ENCODE assay signal across 8 mouse cellular contexts in genomic region chr19:3930262-3931057, GRCm38 (mm10). TPM values are rescaled to one million over a fixed set of nuclear protein-coding genes. Genes with fewer than 3 reads are reported as not detected.
A peak's percentile ranks its signal among the peaks of the same experiment; 100 is the strongest.
DNase-seq lines count a peak whose midpoint lies in the region; ATAC-seq and TF ChIP-seq lines count a peak whose summit lies in the region.

No protein-coding gene starts in this region.

- WGBS in heart, embryonic 12.5 days: 66% methylated on average over 21 of the region's 21 CpGs
- WGBS in limb, embryonic 14.5 days: 67% methylated on average over 21 of the region's 21 CpGs

- no peak overlapping the region for H3K9ac ChIP-seq in heart, embryonic 12.5 days
- H3K9ac ChIP-seq in limb, embryonic 14.5 days (ENCODE audit: low read depth, low read length, severe bottlenecking): no peak overlapping the region

- H3K9me3 ChIP-seq in heart, embryonic 12.5 days (replicated peaks): no peaks in the 10 kb centered on the region
- no peaks in the 10 kb centered on the region for H3K9me3 ChIP-seq in limb, embryonic 14.5 days (ENCODE audit: control insufficient read depth, low read length)

- H3K27me3 ChIP-seq in heart, embryonic 12.5 days (replicated peaks): 0 out of 2 replicates have a peak, but pooled peaks cover 4% of the 10 kb centered on the region
- H3K27me3 ChIP-seq in limb, embryonic 14.5 days (ENCODE audit: control insufficient read depth, insufficient read depth, low read length): no peaks in the 10 kb centered on the region

- TF ChIP-seq POLR2A in limb, embryonic 14.5 days (IDR thresholded peaks at IDR 0.05; ENCODE audit: borderline replicate concordance, extremely low read depth, insufficient read depth, insufficient read length): no peak

- H3K27ac ChIP-seq in heart, embryonic 12.5 days (ENCODE audit: poor library complexity, severe bottlenecking): peak overlapping the region; percentile 53
- H3K27ac ChIP-seq in limb, embryonic 14.5 days (replicated peaks; ENCODE audit: low read depth, low read length): peak overlapping the region; percentile 77; the same call in 1 of the 2 replicates

- ATAC-seq in heart, embryonic 12.5 days (ENCODE audit: insufficient number of reproducible peaks, low FRiP score): no peak
- no peak for ATAC-seq in limb, embryonic 14.5 days (ENCODE audit: low FRiP score, low read depth)
- ATAC-seq in cerebellum, adult (ENCODE audit: insufficient number of reproducible peaks, low FRiP score, low TSS enrichment): no peak

- H3K4me3 ChIP-seq in heart, embryonic 12.5 days: no peak overlapping the region
- no peak overlapping the region for H3K4me3 ChIP-seq in limb, embryonic 14.5 days (replicated peaks; ENCODE audit: low read length)

- no peak for DNase-seq in heart, postnatal 4 days
- DNase-seq in spleen, postnatal 36 days (ENCODE audit: low spot score in 2 of 2): peak; percentile 55 to 56
- DNase-seq in spleen, adult 12 weeks (ENCODE audit: low spot score): no peak
- DNase-seq in limb, embryonic 14.5 days (ENCODE audit: low spot score): no peak
- peak; percentile 51 to 74 for DNase-seq in thymus, postnatal 36 days
- DNase-seq in layer of hippocampus, adult 11-12 months (ENCODE audit: low spot score): no peak

- no peak overlapping the region for H3K4me2 ChIP-seq in heart, embryonic 12.5 days
- H3K4me2 ChIP-seq in limb, embryonic 14.5 days (replicated peaks; ENCODE audit: low read depth, low read length, severe bottlenecking): no peak overlapping the region

- peaks cover 27% of the 10 kb centered on the region for H3K4me1 ChIP-seq in heart, embryonic 12.5 days (replicated peaks)
- peaks cover 17% of the 10 kb centered on the region for H3K4me1 ChIP-seq in limb, embryonic 14.5 days (ENCODE audit: control insufficient read depth, insufficient read depth, low read length)

- no peaks in the 10 kb centered on the region for H3K36me3 ChIP-seq in heart, embryonic 12.5 days
- H3K36me3 ChIP-seq in limb, embryonic 14.5 days (ENCODE audit: control insufficient read depth, insufficient read depth, low read length): no peaks in the 10 kb centered on the region

RNA-seq across cellular contexts. Expression of gene Aldh3b1, which starts 0.9 kb away (rescaled TPM):
- polyA plus RNA-seq in heart, embryonic 12.5 days (2016; fragmentation: Nextera tagmentation; extraction: Ambion mirVana): 2.0 and 2.3 TPM in 2 replicates
- 1 to 10 TPM; 1.6 to 1.9 TPM for total RNA-seq in heart, postnatal 4 days (2021)
- polyA plus RNA-seq in limb, embryonic 14.5 days (2012; rRNA removed): 1.8 and 1.9 TPM in 2 replicates
- polyA plus RNA-seq in limb, embryonic 14.5 days (2014; fragmentation: Nextera tagmentation; extraction: Ambion mirVana): 2.6 and 2.9 TPM in 2 replicates

RNA-seq across cellular contexts. Expression of gene Unc93b1, which starts 4.5 kb away (rescaled TPM):
- polyA plus RNA-seq in heart, embryonic 12.5 days (2016; fragmentation: Nextera tagmentation; extraction: Ambion mirVana): 7.8 and 8.9 TPM in 2 replicates
- total RNA-seq in heart, postnatal 4 days (2021): 10 to 100 TPM; 15.1 to 15.4 TPM
- polyA plus RNA-seq in limb, embryonic 14.5 days (2012; rRNA removed): 33.3 and 40.7 TPM in 2 replicates
- 21.9 and 23.3 TPM in 2 replicates for polyA plus RNA-seq in limb, embryonic 14.5 days (2014; fragmentation: Nextera tagmentation; extraction: Ambion mirVana)

RNA-seq across cellular contexts. Expression of gene Ndufs8, which starts 17.9 kb away (rescaled TPM):
- 298 and 324 TPM in 2 replicates for polyA plus RNA-seq in heart, embryonic 12.5 days (2016; fragmentation: Nextera tagmentation; extraction: Ambion mirVana)
- 100 to 1,000 TPM; 290 to 307 TPM for total RNA-seq in heart, postnatal 4 days (2021)
- polyA plus RNA-seq in limb, embryonic 14.5 days (2012; rRNA removed): 186 and 202 TPM in 2 replicates
- 314 and 322 TPM in 2 replicates for polyA plus RNA-seq in limb, embryonic 14.5 days (2014; fragmentation: Nextera tagmentation; extraction: Ambion mirVana)

RNA-seq across cellular contexts. Expression of gene Tcirg1, which starts 23.5 kb away (rescaled TPM):
- polyA plus RNA-seq in heart, embryonic 12.5 days (2016; fragmentation: Nextera tagmentation; extraction: Ambion mirVana): 22.3 and 26.1 TPM in 2 replicates
- 10 to 100 TPM; 19.2 to 22.9 TPM for total RNA-seq in heart, postnatal 4 days (2021)
- 145 and 191 TPM in 2 replicates for polyA plus RNA-seq in limb, embryonic 14.5 days (2012; rRNA removed)
- 36.8 and 37.8 TPM in 2 replicates for polyA plus RNA-seq in limb, embryonic 14.5 days (2014; fragmentation: Nextera tagmentation; extraction: Ambion mirVana)

RNA-seq across cellular contexts. Expression of gene Aldh3b3, which starts 28.0 kb away (rescaled TPM):
- not detected in 2 replicates for polyA plus RNA-seq in heart, embryonic 12.5 days (2016; fragmentation: Nextera tagmentation; extraction: Ambion mirVana)
- under 1 TPM; 0.17 to 0.18 TPM for total RNA-seq in heart, postnatal 4 days (2021)
- polyA plus RNA-seq in limb, embryonic 14.5 days (2012; rRNA removed): 0.32 and 0.52 TPM in 2 replicates
- polyA plus RNA-seq in limb, embryonic 14.5 days (2014; fragmentation: Nextera tagmentation; extraction: Ambion mirVana): 0.33 and 0.39 TPM in 2 replicates

Comparison
In these comparisons a context has a peak if more than half of its experiments do, and no peak if none do; other contexts are left out.
1. DNase-seq: peak in spleen, postnatal 36 days (2 of 2) and thymus, postnatal 36 days (2 of 2); none in heart, postnatal 4 days (single experiment), spleen, adult 12 weeks (single experiment), limb, embryonic 14.5 days (single experiment) and layer of hippocampus, adult 11-12 months (single experiment).